Mouse (Mus musculus) gastrocnemius, adult 2 months (tissue): ENCODE results near the gene Aicda. TPM values are rescaled to one million over a fixed set of nuclear protein-coding genes. Genes with fewer than 3 reads are reported as not detected.
A peak's percentile ranks its signal among the peaks of the same experiment; 100 is the strongest.

Experiments used
- DNase-seq: peaks from one replicate; pipeline ENCODE4 v3.0.0; 2022
- H3K27ac ChIP-seq: fragments of 200-600 bp; 2 replicates; pipeline ENCODE4 v1.8.1; 2022; ENCODE audit warnings: mild to moderate bottlenecking
- H3K4me3 ChIP-seq: fragments of 200-600 bp; 2 replicates; pipeline ENCODE4 v1.8.1; 2022; ENCODE audit warnings: mild to moderate bottlenecking, moderate library complexity
- CTCF ChIP-seq: fragments of 200-600 bp; IDR thresholded peaks from 2 replicates; pipeline ENCODE4 v1.8.1; 2022; ENCODE audit warnings: antibody characterized with exemption, mild to moderate bottlenecking, moderate library complexity
- intact Hi-C: fragments of 180-260 bp; cut with DNase I; formaldehyde crosslinking; loops from one replicate; pipeline ENCODE4 v1.15.1; 2025
- total RNA-seq, 2 experiments: library from RNA; stranded (reverse); gene quantifications; 2 replicates each; pipeline ENCODE4 v1.2.3; 2021

The Aicda gene
- total RNA-seq, 2 experiments from 2014 or later: not detected

DNA sequence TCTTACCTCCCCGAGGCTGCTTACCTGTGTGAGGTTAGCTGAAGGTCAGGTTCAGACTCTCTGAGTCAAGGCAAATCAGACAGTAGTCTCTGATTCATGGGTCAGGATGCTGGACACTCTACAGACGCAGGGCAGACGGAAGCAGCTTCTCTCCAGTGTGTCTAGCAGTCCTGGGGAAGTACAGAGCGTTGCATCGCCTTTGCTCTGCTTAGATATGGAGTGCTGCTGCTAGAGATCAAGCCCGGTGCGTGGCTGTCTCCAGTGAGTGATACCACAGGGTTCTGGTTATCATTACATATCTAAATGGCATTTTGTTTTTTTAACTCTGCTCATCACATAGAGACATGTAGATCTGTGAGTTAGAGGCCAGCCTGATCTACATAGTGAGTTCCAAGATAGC, 43.0 kb downstream of the Aicda start:
- no peak for DNase-seq
- Histone ChIP-seq H3K4me3 (no peak overlapping the region), H3K27ac (no peak overlapping the region)
- TF ChIP-seq CTCF: no peak
- intact Hi-C loops: no loop called here

DNA sequence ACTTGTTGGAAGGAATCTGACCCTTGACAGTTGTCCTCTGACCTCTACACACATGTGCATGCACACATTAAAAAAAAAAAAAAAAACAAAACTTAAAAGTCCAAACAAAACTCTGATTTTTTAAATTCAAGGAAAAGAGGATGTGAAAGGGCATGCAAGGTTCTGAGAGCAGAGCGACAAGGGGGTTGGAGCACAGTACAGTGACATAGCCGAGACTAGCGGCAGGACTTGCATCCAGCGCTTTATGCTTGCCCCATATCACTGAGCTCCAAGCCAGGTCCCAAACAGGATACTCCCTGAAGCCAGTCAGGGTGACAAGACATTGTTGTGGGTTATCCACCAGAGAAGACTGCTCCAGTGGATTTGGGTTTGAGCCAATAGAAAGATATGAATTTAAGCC, 44.4 kb downstream of the Aicda start:
- TF ChIP-seq CTCF: no peak
- DNase-seq: no peak
- Histone ChIP-seq H3K27ac (no peak overlapping the region), H3K4me3 (no peak overlapping the region; the same call in 1 of the 2 replicates)
- intact Hi-C loops: no loop called here

- Histone ChIP-seq H3K4me3 (peak overlapping the region; percentile 1; the same call in 1 of the 2 replicates), H3K27ac (peak overlapping the region; percentile 4; the same call in 1 of the 2 replicates)
- no peak for DNase-seq
- no peak for TF ChIP-seq CTCF
- intact Hi-C loops: no loop called here
These were observed 44.8 kb downstream of the Aicda start for GRCm38 (mm10) chr6:122598436-122598835.

DNA sequence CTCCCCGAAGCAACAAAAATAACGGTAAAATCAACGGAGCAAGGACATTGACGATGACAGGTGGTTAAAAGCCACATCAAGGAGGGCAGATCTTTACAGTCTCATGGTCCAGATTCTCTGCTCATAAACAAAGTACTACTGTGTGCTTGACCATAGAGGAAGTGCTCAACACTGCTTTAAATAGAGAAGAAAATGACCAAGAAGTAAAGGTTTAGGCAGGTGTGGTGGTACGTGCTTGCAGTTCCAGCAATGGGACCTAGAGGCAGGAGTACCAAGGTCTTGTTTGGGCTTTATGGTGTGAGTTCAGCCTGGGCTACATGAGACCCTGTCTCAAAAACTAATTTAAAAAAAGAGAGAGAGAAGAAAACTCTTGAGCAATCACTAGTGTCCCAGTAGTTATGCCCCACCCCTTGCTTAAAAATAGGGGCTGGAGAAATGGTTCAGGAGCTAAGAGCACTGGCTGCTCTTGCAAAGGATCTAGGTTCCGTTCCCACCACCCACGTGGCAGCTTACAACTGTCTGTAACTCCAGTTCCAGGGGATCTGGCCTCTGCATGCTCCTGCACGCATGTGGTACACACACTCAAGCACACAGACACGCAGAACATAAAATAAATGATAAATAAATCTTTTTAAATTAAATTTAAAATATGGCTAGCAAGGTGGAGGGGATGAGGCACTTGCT, 45.6 kb downstream of the Aicda start:
- H3K27ac ChIP-seq: peak overlapping the region; percentile 4; the same call in 1 of the 2 replicates
- peak overlapping the region; percentile 1; the same call in 1 of the 2 replicates for H3K4me3 ChIP-seq
- DNase-seq: no peak
- intact Hi-C loops: no loop called here
- no peak for TF ChIP-seq CTCF

DNA sequence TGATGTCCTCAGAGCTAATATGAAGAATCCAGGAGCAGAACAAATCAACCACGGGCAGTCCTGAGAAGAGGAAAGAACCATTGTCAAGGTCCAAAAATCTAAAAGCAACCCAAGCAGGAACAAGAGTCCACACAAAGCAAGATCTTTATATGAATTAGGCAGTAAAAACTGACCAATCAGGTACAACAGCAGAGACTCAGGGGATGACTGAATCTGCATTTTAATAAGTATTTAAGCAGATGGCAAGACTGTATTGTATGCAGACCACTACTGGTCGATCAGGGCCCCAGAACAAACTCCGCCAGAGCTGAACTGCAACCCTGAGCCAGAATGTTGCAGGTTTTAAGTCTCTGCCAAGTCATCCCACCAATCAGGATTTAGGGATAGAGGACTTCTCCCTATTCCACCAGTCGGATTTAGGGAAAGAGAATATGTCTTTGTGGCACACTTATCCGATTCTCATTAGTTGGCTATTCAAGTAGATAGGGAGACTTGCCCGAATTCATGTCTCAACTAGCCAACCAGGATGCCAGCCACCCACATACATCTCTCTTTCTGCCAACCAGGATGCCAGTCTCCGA, 46.6 kb downstream of the Aicda start:
- Histone ChIP-seq H3K27ac (0 out of 2 replicates have a peak overlapping the region, but pooled peaks have one; percentile 1), H3K4me3 (peak overlapping the region; percentile 21)
- TF ChIP-seq CTCF: no peak
- intact Hi-C loops: loop anchor here (5.0 kb wide), 1 partner anchor 38 kb away; no protein-coding TSS in a partner anchor
- DNase-seq: no peak

DNA sequence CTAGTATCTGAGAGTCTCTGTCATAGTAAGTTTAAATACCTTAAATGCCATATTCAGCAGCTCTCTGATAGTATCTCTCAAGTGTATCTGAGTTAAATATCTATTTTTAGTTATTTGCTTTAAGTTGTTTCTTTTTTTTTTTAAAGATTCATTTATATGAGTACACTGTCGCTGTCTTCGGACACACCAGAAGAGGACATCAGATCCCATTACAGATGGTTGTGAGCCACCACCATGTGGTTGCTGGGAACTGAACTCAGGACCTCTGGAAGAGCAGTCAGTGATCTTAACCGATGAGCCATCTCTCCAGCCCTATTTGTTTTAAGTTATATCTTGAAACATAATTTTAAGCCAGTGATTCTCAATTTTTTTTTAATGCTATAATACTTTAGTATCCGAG, 47.4 kb downstream of the Aicda start:
- Histone ChIP-seq H3K27ac (no peak overlapping the region), H3K4me3 (peak overlapping the region; percentile 80)
- no peak for TF ChIP-seq CTCF

GRCm38 (mm10) chr6:122601615-122602014, 48.0 kb downstream of the Aicda start:
- no peak for TF ChIP-seq CTCF
- H3K4me3 ChIP-seq: peak overlapping the region; percentile 80
- intact Hi-C loops: loop anchor here (5.0 kb wide), 1 partner anchor 39 kb away; no protein-coding TSS in a partner anchor
- peak overlapping the region; percentile 89 for H3K27ac ChIP-seq
- DNase-seq: no peak

More for the DNA sequence above, 47.4 kb downstream of the Aicda start:
- intact Hi-C loops: loop anchor here (5.0 kb wide), 1 partner anchor 39 kb away; no protein-coding TSS in a partner anchor
- no peak for DNase-seq

DNA sequence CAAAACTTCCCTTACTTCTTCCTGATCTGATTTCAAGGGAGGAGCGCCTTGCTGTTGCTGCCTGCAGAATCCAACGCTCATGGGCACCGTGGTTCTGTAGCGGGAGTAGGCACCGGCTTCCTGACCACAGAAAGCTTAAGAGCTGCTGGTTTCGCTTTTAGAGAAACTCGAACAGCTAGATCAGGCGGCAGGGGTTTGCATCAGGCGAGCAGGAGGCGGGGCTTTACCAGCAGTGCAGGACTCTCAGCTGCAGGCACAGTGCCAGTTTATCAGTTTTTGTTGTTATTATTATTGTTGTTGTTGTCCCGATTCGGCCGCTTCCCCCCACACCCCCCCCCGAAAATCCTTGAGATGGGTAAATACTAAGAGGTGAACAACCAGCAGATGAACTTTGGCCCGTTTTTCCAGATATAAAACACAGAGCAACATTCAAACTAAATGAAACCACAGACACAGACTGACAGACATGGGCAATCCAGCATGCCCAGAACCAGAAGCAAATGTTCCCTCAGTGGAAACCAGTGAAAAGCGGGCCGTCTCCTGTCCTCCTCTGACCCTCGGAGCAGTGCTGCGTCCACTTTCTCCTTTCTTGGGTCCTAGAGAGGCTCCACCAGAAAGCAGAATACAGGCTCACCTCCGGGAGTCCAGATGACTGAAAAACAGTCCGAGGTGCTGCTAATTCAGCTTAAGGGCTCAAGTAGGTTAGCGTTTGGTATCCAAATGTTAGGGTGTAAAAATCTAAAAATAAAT, 48.8 kb downstream of the Aicda start, which contains the start of gene Apobec1:
Gene Apobec1 (minus strand): TSS at position 203 of the 750 bp plus-strand sequence.
- TF ChIP-seq CTCF: no peak
- peak; percentile 82 for DNase-seq
- intact Hi-C loops: loop anchor here (5.0 kb wide), 1 partner anchor 40 kb away; no protein-coding TSS in a partner anchor

GRCm38 (mm10) chr6:122602992-122603322, 49.4 kb downstream of the Aicda start:
- peak overlapping the region; percentile 80 for H3K4me3 ChIP-seq
- peak overlapping the region; percentile 89 for H3K27ac ChIP-seq
- intact Hi-C loops: loop anchor here (5.0 kb wide), 1 partner anchor 41 kb away; no protein-coding TSS in a partner anchor
- TF ChIP-seq CTCF: no peak
- DNase-seq: no peak

More for the DNA sequence above, 48.8 kb downstream of the Aicda start, which contains the start of gene Apobec1:
- Histone ChIP-seq H3K4me3 (peak within 1 kb of the TSS; percentile 80), H3K27ac (peak within 1 kb of the TSS; percentile 89)

GRCm38 (mm10) chr6:122604260-122604659, 50.7 kb downstream of the Aicda start:
- Histone ChIP-seq H3K27ac (no peak overlapping the region), H3K4me3 (no peak overlapping the region)
- TF ChIP-seq CTCF: no peak
- no peak for DNase-seq
- intact Hi-C loops: loop anchor here (5.0 kb wide), 1 partner anchor 42 kb away; no protein-coding TSS in a partner anchor

GRCm38 (mm10) chr6:122605483-122605882, 51.9 kb downstream of the Aicda start:
- intact Hi-C loops: no loop called here
- Histone ChIP-seq H3K27ac (no peak overlapping the region), H3K4me3 (no peak overlapping the region)
- TF ChIP-seq CTCF: peak; percentile 23; the same call in 1 of the 2 replicates
- DNase-seq: no peak

DNA sequence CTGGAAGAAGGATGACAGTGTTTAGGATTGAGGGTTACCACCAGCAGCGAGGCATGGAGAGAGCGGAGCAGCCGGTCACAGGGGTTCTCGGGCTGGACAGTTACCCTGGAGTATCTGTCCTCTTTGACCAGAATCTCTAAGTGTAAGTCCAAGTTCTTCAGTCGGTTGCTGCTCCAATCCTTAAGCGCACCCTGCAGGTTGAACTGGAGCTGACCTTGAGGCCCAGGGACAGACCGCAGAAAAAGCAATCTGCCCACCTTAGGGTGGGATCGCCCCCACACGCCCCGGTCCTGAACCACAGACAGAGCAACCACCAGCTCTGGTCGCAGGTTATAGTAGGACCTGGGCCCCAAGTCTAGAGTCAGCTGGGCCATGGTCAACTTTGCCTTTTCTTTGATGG, 53.1 kb downstream of the Aicda start:
- no peak for DNase-seq
- no peak for TF ChIP-seq CTCF
- intact Hi-C loops: no loop called here
- H3K27ac ChIP-seq: no peak overlapping the region
- no peak overlapping the region for H3K4me3 ChIP-seq

DNA sequence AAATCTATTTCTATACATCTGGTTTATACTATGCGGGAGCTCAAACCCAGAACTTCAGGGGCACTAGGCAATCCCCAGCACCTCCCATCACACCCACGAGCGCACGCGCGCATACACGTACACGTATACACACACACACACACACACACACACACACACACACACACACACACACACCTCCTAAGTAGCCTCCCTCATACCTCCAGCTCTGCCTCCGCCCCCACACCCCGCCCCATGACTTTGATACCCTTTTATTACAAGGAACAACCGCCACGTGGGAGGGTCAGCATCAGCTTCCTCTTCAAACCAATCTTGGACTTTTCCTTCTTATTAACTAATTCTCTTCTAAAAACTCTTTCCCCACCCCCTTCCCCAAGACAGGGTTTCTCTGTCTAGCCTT, 54.1 kb downstream of the Aicda start:
- H3K27ac ChIP-seq: no peak overlapping the region
- no peak for TF ChIP-seq CTCF
- DNase-seq: no peak
- intact Hi-C loops: no loop called here
- no peak overlapping the region for H3K4me3 ChIP-seq
